Mouse (Mus musculus): ENCODE results near the gene Asgr2. TPM values are rescaled to one million over a fixed set of nuclear protein-coding genes. Genes with fewer than 3 reads are reported as not detected.

Gene Asgr2
- not detected for total RNA-seq (2023)

DNA sequence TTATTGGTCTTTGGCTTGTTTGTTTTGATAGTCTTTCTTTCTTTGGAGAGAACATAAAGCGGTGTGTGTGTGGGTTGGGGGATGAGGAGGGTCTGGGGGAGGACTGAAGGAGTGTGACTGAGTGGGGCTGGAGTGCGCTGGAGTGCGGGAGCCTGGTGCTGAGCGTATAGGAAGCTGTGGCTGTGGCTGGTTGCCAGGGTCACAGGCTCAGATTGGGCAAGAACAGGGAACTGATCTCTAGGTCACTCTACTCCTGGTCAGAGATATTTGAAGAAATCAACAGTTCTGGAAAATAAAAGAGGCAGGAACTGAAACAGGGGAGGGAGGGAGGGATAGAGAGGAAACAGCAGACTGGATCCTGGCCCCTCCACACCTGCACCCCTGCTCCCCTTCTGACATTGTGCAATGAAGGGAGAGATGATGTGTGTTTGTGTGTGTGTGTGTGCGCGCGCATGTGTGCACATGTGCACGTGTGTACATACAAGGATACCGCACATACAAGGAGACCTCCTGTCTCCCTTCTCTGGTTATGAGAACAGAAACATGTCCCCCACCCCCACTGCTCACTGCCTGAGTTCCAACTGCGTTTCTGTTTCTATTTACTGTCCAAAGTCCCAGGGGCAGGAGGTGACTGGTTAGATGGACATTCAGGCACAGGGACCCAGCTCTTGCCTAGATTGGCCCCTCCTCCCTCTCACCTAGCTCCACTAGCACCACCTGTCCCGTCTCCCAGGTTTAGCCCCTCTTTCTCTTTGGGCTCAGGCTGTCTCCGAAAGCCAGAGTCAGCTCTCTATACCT is at the start of gene Asgr2:
Asgr2 (plus strand) TSS at position 659 of the 798 bp plus-strand sequence.

DNA sequence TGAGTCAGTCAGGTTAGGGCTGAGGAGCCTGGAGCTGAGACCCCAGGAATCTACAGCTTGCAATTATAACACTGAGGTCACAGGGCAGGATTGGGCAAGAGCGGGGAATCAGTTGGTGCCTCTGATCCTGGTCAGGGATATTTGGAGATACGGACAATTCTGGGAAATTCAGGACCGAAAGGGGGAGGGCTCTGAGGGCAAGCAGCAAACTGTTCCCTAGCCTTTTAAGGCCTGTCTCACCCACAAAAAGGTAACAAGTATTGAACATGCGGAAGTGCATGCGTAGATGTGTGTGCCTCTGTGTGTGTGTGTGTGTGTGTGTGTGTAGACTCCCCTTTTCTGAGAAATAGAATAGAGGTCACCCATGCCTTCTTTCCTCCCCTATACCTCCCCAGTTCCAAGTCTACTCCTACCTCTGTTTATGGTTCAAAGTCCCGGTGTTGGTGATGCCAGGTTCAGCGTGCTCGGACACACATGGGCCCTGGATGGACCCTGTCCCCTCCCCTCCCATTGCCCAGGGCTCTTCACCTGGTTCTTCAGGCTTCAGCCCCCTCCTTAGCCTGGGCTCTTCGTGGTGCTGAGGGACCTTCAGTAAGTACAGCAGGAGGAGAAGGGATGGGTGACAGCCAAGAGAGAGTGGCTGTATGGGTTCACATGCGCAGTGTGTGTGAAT is 38.4 kb upstream of the Asgr2 start, which contains the start of gene Asgr1:
Asgr1 (plus strand) TSS at position 188 of the 673 bp plus-strand sequence.

DNA sequence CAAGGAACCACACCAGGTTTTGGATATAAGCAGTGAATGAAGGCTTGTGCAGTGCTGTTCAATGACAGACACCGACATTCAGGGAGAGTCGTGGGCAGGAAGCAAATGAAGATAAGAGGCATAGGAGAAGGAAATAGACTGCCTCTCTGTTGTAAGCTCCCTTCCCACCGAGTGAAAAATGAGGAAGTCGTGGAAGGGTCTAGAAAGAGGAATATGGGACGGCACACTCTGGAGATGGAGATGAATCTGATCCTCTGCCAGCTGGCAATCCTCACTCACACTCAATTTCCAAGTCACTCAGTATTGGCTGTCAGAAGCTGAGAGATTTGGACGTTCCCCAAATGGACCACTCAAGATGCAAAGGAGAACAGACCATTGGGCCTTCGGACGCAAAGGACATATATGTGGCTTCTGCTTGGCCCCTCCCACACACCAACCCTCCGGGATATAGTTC is 37.5 kb downstream of the Asgr2 start, which contains the start of gene Mgl2:
Mgl2 (plus strand) TSS at position 404 of the 454 bp plus-strand sequence.

Other genes starting within 250 kb of the Asgr2 start
- gene Plscr3, start 246.3 kb upstream of the Asgr2 start, total RNA-seq (2023) = 18.2 TPM
- not detected for gene Tnk1, start 233.9 kb upstream of the Asgr2 start, total RNA-seq (2023)
- gene Tmem95, start 214.6 kb upstream of the Asgr2 start, total RNA-seq (2023) = not detected
- 1.0 TPM for gene Kctd11, start 211.2 kb upstream of the Asgr2 start, total RNA-seq (2023)
- gene Acap1, start 197.1 kb upstream of the Asgr2 start, total RNA-seq (2023) = 435 TPM
- 2.8 TPM for gene 2810408A11Rik, start 191.7 kb upstream of the Asgr2 start, total RNA-seq (2023)
- gene Neurl4, start 191.6 kb upstream of the Asgr2 start, total RNA-seq (2023) = 44.9 TPM
- gene Gps2, start 178.8 kb upstream of the Asgr2 start, total RNA-seq (2023) = 145 TPM
- gene Eif5a, start 170.7 kb upstream of the Asgr2 start, total RNA-seq (2023) = 317 TPM
- not detected for gene Ybx2, start 156.8 kb upstream of the Asgr2 start, total RNA-seq (2023)
- not detected for gene Slc2a4, start 144.5 kb upstream of the Asgr2 start, total RNA-seq (2023)
- gene Cldn7, start 127.9 kb upstream of the Asgr2 start, total RNA-seq (2023) = not detected
- 114 TPM for gene Ctdnep1, start 111.5 kb upstream of the Asgr2 start, total RNA-seq (2023)
- gene Elp5, start 110.1 kb upstream of the Asgr2 start, total RNA-seq (2023) = 36.4 TPM
- gene Gabarap, start 101.5 kb upstream of the Asgr2 start, total RNA-seq (2023) = 172 TPM
- 55.3 TPM for gene Phf23, start 96.9 kb upstream of the Asgr2 start, total RNA-seq (2023)
- gene Dvl2, start 92.0 kb upstream of the Asgr2 start, total RNA-seq (2023) = 47.2 TPM
- gene Acadvl, start 77.2 kb upstream of the Asgr2 start, total RNA-seq (2023) = 46.3 TPM
- 27.8 TPM for gene Dlg4, start 75.7 kb upstream of the Asgr2 start, total RNA-seq (2023)
- gene Asgr1, start 38.6 kb upstream of the Asgr2 start, total RNA-seq (2023) = not detected
- gene Mgl2, start 37.7 kb downstream of the Asgr2 start, total RNA-seq (2023) = not detected
- gene Clec10a, start 63.6 kb downstream of the Asgr2 start, total RNA-seq (2023) = not detected
- gene Slc16a11, start 120.1 kb downstream of the Asgr2 start, total RNA-seq (2023) = not detected
- 2.5 TPM for gene Slc16a13, start 128.4 kb downstream of the Asgr2 start, total RNA-seq (2023)
- 0.15 TPM for gene Bcl6b, start 137.2 kb downstream of the Asgr2 start, total RNA-seq (2023)
- gene 0610010K14Rik, start 145.3 kb downstream of the Asgr2 start, total RNA-seq (2023) = 60.8 TPM
- 4.4 TPM for gene Gm21988, start 147.2 kb downstream of the Asgr2 start, total RNA-seq (2023)
- gene Rnasek, start 147.2 kb downstream of the Asgr2 start, total RNA-seq (2023) = 59.2 TPM
- gene Alox12, start 162.7 kb downstream of the Asgr2 start, total RNA-seq (2023) = not detected
- gene Alox12e, start 230.0 kb downstream of the Asgr2 start, total RNA-seq (2023) = not detected

All from CD8-positive naive resting alpha-beta T cell, adult 57 days (primary cell).